Mouse (Mus musculus) ES-Bruce4 (cell line): ENCODE data around the gene Vegfb. TPM values are rescaled to one million over a fixed set of nuclear protein-coding genes. Genes with fewer than 3 reads are reported as not detected.

Experiments
- H3K27ac ChIP-seq: 2 replicates; pipeline ENCODE4 v1.5.1; 2012; ENCODE audit warnings: low read length, inconsistent platforms; ENCODE audit not compliant: insufficient read depth
- H3K27me3 ChIP-seq: 2 replicates; pipeline ENCODE4 v1.6.1; 2012; ENCODE audit warnings: mild to moderate bottlenecking, low read length, inconsistent platforms; ENCODE audit not compliant: control insufficient read depth, poor library complexity, insufficient read depth, severe bottlenecking
- H3K36me3 ChIP-seq: 2 replicates; pipeline ENCODE4 v1.6.1; 2012; ENCODE audit warnings: inconsistent platforms, mild to moderate bottlenecking, low read length, moderate library complexity; ENCODE audit not compliant: control insufficient read depth, poor library complexity, insufficient read depth, severe bottlenecking
- H3K4me1 ChIP-seq: one replicate; pipeline ENCODE4 v1.8.1; 2011; ENCODE audit warnings: low read length; ENCODE audit not compliant: control insufficient read depth, insufficient read depth
- H3K4me3 ChIP-seq: 2 replicates; pipeline ENCODE4 v1.5.1; 2011; ENCODE audit warnings: low read depth, mild to moderate bottlenecking, low read length
- H3K9ac ChIP-seq: 2 replicates; pipeline ENCODE4 v1.6.1; 2012; ENCODE audit warnings: low read depth, mild to moderate bottlenecking, inconsistent platforms; ENCODE audit not compliant: poor library complexity, severe bottlenecking
- H3K9me3 ChIP-seq: replicated peaks from 2 replicates; pipeline ENCODE4 v1.6.1; 2012; ENCODE audit warnings: mild to moderate bottlenecking, low read length, inconsistent platforms; ENCODE audit not compliant: control insufficient read depth, poor library complexity, insufficient read depth, severe bottlenecking
- CTCF ChIP-seq: IDR thresholded peaks from one replicate; pipeline ENCODE4 v1.8.1; 2011; ENCODE audit warnings: low read depth, low read length
- EP300 ChIP-seq: IDR thresholded peaks from 2 replicates; pipeline ENCODE4 v1.6.1; 2011; ENCODE audit warnings: low read depth, low read length; ENCODE audit not compliant: insufficient read depth
- POLR2A ChIP-seq: IDR thresholded peaks from one replicate; pipeline ENCODE4 v1.8.1; 2011; ENCODE audit warnings: low read length; ENCODE audit not compliant: insufficient read depth
- polyA plus RNA-seq: library from polyadenylated mRNA; stranded (reverse); fragments of >200 nt; gene quantifications from 2 replicates; pipeline ENCODE4 v1.2.4, GENCODE M21; 2011; ENCODE audit warnings: low read depth; ENCODE audit not compliant: missing spikeins, insufficient read depth, insufficient read length

Vegfb gene
- polyA plus RNA-seq, 1 experiment, result 44.7 TPM

DNA sequence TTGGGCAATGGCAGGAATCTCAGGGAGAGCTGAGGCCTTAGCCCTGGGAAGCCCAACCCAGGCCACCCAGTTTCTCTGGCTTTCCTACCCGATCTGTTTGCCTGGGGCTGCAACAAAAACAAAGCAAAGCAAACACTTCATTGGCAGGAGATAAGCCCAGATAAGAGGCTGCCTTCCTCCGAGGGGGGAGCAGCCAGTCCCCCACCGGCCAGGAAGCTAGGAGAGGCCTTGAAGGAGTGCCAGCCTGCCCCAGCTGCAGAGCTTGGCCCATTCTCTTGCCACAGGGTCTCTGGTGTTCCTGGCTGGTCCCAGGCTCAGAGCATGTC is 34.8 kb downstream of the Vegfb start:
- H3K4me1 ChIP-seq, result peaks cover 3% of the 10 kb centered on the region
- H3K4me3 ChIP-seq, result no peak overlapping the region
- no peaks in the 10 kb centered on the region for H3K27me3 ChIP-seq
- peak overlapping the region; percentile 72; the same call in 1 of the 2 replicates for H3K27ac ChIP-seq
- TF ChIP-seq POLR2A, result no peak
- TF ChIP-seq EP300, result no peak
- TF ChIP-seq CTCF, result no peak
- no peaks in the 10 kb centered on the region for H3K9me3 ChIP-seq
- peak overlapping the region; percentile 75; the same call in 1 of the 2 replicates for H3K9ac ChIP-seq
- no peaks in the 10 kb centered on the region for H3K36me3 ChIP-seq

DNA sequence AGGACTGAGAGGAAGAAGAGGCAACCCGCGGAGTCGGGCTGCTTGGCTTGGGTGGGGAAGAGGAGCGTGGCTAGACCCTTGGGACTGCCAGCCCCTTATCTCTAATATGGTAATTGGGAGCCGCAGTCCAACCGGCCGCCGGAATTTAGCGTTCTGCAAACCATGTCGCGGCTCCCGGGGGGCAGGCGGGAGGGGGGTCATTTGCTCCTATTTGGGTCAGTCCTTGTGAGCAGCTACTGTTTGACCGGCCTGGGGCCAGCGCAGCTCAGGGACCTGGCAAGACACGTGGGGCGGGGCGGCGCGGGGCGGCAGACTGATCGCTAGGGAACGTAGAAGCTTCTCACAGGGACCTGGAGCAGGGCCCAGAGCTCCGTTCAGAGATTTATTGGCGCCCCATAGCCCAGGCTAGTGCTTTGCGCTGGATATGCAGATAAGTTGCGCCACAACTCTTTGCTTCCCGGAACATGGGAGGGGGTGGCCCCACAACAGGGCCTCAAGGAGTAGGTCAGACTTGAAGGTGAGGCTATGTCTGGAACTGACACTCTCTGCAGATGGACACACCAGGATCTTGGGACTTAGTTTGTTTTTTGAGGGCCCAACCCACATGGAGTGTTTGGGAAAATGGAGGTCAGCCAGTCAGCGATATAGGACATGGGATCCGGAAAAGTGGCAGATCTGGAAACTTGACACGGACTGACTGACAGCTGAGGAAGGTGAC is 35.3 kb downstream of the Vegfb start:
- no peaks in the 10 kb centered on the region for H3K36me3 ChIP-seq
- peak overlapping the region; percentile 75 for H3K9ac ChIP-seq
- H3K4me3 ChIP-seq, result peak overlapping the region; percentile 85
- H3K9me3 ChIP-seq, result no peaks in the 10 kb centered on the region
- TF ChIP-seq CTCF (no peak), POLR2A (no peak), EP300 (no peak)
- H3K27me3 ChIP-seq, result no peaks in the 10 kb centered on the region
- H3K4me1 ChIP-seq, result peaks cover 3% of the 10 kb centered on the region
- H3K27ac ChIP-seq, result peak overlapping the region; percentile 72

GRCm38 (mm10) chr19:6951381-6951968 is 36.0 kb downstream of the Vegfb start:
- Histone ChIP-seq H3K36me3 (no peaks in the 10 kb centered on the region), H3K27ac (peak overlapping the region; percentile 90), H3K4me1 (peaks cover 3% of the 10 kb centered on the region), H3K4me3 (peak overlapping the region; percentile 85), H3K27me3 (no peaks in the 10 kb centered on the region), H3K9me3 (no peaks in the 10 kb centered on the region), H3K9ac (peak overlapping the region; percentile 75)
- TF ChIP-seq POLR2A (peak; percentile 49), CTCF (no peak)

DNA sequence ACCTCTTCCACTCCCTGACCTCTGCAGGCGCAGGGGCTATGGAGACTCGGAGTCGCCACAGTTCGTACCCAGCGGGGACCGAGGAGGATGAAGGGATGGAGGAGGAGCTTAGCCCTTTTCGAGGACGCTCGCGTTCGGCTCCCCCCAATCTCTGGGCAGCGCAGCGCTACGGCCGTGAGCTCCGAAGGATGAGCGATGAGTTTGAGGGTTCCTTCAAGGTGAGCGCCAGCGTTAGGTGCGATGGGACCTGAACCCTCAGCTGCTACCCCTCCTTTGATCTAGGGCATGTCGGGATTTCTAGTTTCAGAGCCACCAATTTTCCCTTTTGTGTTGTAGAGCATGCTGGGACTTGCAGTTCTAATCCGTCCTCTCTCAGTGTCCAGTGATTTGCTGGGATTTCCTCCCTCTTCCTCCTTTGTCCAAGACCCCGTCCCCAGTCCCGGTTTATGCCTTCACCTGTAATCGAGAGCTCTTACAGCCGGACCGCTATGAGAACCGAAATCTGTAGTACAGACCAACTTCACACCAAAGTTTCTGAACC is 36.8 kb downstream of the Vegfb start:
- TF ChIP-seq POLR2A, result peak; percentile 79
- TF ChIP-seq CTCF, result no peak
- no peaks in the 10 kb centered on the region for H3K36me3 ChIP-seq
- H3K4me1 ChIP-seq, result peaks cover 3% of the 10 kb centered on the region
- H3K27me3 ChIP-seq, result no peaks in the 10 kb centered on the region
- peak overlapping the region; percentile 90 for H3K27ac ChIP-seq
- H3K9me3 ChIP-seq, result no peaks in the 10 kb centered on the region
- peak overlapping the region; percentile 85 for H3K4me3 ChIP-seq
- H3K9ac ChIP-seq, result peak overlapping the region; percentile 75

DNA sequence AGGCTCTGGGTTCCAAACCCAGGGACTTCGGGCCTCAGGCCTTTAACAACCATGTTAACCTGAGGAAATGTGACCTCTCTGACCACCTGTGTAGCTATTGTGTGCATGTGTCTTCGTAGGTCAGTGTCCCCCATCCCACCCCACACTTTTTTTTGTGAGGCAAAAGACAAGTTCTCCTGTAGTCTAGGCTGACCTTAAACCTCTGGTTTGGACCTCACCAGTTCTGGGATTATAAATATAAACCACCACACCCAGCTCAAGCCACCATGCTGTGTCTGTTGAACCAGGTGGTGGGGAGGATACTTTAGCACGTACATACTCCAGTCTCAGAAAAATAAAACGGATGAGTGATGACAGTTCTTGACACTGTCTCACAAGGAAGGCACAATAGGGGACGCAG is 37.5 kb downstream of the Vegfb start:
- no peaks in the 10 kb centered on the region for H3K36me3 ChIP-seq
- no peak overlapping the region for H3K4me3 ChIP-seq
- H3K4me1 ChIP-seq, result peaks cover 3% of the 10 kb centered on the region
- H3K9me3 ChIP-seq, result no peaks in the 10 kb centered on the region
- no peak overlapping the region for H3K27ac ChIP-seq
- no peak for TF ChIP-seq EP300
- no peak for TF ChIP-seq CTCF
- no peak for TF ChIP-seq POLR2A
- no peak overlapping the region for H3K9ac ChIP-seq
- no peaks in the 10 kb centered on the region for H3K27me3 ChIP-seq

DNA sequence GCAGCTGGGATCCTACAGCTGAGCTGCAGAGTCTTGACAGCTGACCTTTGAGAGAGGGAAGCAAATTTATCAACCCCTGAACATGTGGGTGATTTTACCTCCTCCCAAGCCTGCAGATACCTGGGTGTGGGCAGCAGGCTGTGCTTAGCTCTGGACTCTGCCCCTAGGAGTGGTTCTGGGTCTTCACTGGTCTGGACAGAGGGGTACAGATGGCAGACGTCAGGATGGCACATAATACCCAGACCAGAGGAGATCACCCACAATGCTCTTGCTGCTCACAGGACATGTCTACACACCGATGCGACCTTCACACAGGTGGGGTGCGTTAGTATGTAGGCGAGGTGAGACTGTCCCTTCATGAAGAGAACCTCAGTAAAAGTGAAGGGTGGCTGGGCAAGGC is 37.9 kb downstream of the Vegfb start:
- no peak overlapping the region for H3K27ac ChIP-seq
- no peaks in the 10 kb centered on the region for H3K9me3 ChIP-seq
- H3K27me3 ChIP-seq, result no peaks in the 10 kb centered on the region
- H3K9ac ChIP-seq, result no peak overlapping the region
- no peak overlapping the region for H3K4me3 ChIP-seq
- no peaks in the 10 kb centered on the region for H3K36me3 ChIP-seq
- peaks cover 3% of the 10 kb centered on the region for H3K4me1 ChIP-seq
- TF ChIP-seq EP300, result no peak
- no peak for TF ChIP-seq POLR2A
- no peak for TF ChIP-seq CTCF
